Mouse (Mus musculus) CH12.LX (cell line): ENCODE measurements around the gene Sestd1. TPM values are rescaled to one million over a fixed set of nuclear protein-coding genes. Genes with fewer than 3 reads are reported as not detected.

Source experiments
- DNase-seq: peaks from one replicate; pipeline ENCODE4 v3.0.0-alpha.2; 2013; ENCODE audit errors: extremely low read depth
- H3K27ac ChIP-seq: 2 replicates; pipeline ENCODE4 v1.5.1; 2012; ENCODE audit warnings: low read depth, mild to moderate bottlenecking, control low read depth, moderate library complexity; ENCODE audit not compliant: insufficient read depth
- H3K27me3 ChIP-seq: replicated peaks from 2 replicates; pipeline ENCODE3; 2012; ENCODE audit warnings: inconsistent platforms
- H3K36me3 ChIP-seq, 2 experiments: replicated peaks in 1 of 2; 2 replicates each; pipeline versions ENCODE3 to v1.6.1; 2012; ENCODE audit warnings: inconsistent platforms in 1 of 2, low read length in 1 of 2, mild to moderate bottlenecking in 1 of 2, mixed read lengths in 1 of 2, moderate library complexity in 1 of 2; ENCODE audit not compliant: control insufficient read depth in 1 of 2, insufficient read depth in 1 of 2
- H3K4me1 ChIP-seq, 2 experiments: 2 replicates each; pipeline ENCODE4 v1.6.1; 2012; ENCODE audit warnings: inconsistent platforms in 1 of 2, moderate library complexity in 1 of 2; ENCODE audit not compliant: insufficient read depth in 2 of 2, control insufficient read depth in 1 of 2
- H3K4me2 ChIP-seq: 2 replicates; pipeline ENCODE4 v1.6.1; 2012; ENCODE audit warnings: low read depth, mild to moderate bottlenecking, control low read depth; ENCODE audit not compliant: poor library complexity, insufficient read depth, severe bottlenecking
- H3K4me3 ChIP-seq, 3 experiments: fragments of 150-350 bp in 1 of 3; sonication (generic) in 1 of 3; replicated peaks in 1 of 3; 2 replicates each; pipeline versions ENCODE3 to v1.5.1; 2011 to 2012; ENCODE audit warnings: low read depth in 2 of 3, low read length in 2 of 3, mild to moderate bottlenecking in 2 of 3, moderate library complexity in 2 of 3, control low read depth in 1 of 3, improper control_type of control experiment in 1 of 3, inconsistent platforms in 1 of 3, mixed read lengths in 1 of 3; ENCODE audit not compliant: poor library complexity in 1 of 3
- H3K79me2 ChIP-seq: replicated peaks from 2 replicates; pipeline ENCODE4 v1.6.1; 2012; ENCODE audit warnings: mild to moderate bottlenecking, moderate library complexity; ENCODE audit not compliant: control insufficient read depth, poor library complexity, insufficient read depth, severe bottlenecking; ENCODE audit errors: extremely low read depth
- H3K9ac ChIP-seq: 2 replicates; pipeline ENCODE4 v1.6.1; 2012; ENCODE audit warnings: low read depth, mild to moderate bottlenecking, control low read depth, moderate library complexity; ENCODE audit not compliant: insufficient read depth
- H3K9me3 ChIP-seq: replicated peaks from 2 replicates; pipeline ENCODE3; 2012; ENCODE audit warnings: low read length, inconsistent platforms, mixed read lengths
- BHLHE40 ChIP-seq: IDR thresholded peaks from 2 replicates; pipeline ENCODE4 v1.6.1; 2011; ENCODE audit warnings: mild to moderate bottlenecking, low read depth, low read length, improper control_type of control experiment
- CHD2 ChIP-seq: IDR thresholded peaks from 2 replicates; pipeline ENCODE4 v1.6.1; 2011; ENCODE audit warnings: low read length, improper control_type of control experiment
- E2F4 ChIP-seq: IDR thresholded peaks from 2 replicates; pipeline ENCODE4 v1.6.1; 2011; ENCODE audit warnings: low read depth, low read length, improper control_type of control experiment; ENCODE audit not compliant: insufficient replicate concordance
- EP300 ChIP-seq: IDR thresholded peaks from 2 replicates; pipeline ENCODE4 v1.6.1; 2011; ENCODE audit warnings: low read length, improper control_type of control experiment
- ETS1 ChIP-seq: conservative IDR thresholded peaks from 2 replicates; pipeline ENCODE4 v1.6.1; 2012; ENCODE audit warnings: low read depth, mild to moderate bottlenecking, inconsistent platforms, low read length, improper control_type of control experiment, moderate library complexity
- IRF4 ChIP-seq: IDR thresholded peaks from 2 replicates; pipeline ENCODE4 v1.6.1; 2014; ENCODE audit warnings: low read depth, mild to moderate bottlenecking, inconsistent platforms, low read length, improper control_type of control experiment
- JUN ChIP-seq: IDR thresholded peaks from 2 replicates; pipeline ENCODE4 v1.6.1; 2011; ENCODE audit warnings: low read depth, mild to moderate bottlenecking, low read length, improper control_type of control experiment, moderate library complexity; ENCODE audit not compliant: insufficient read depth
- KAT2A ChIP-seq: IDR thresholded peaks from 2 replicates; pipeline ENCODE4 v1.6.1; 2012; ENCODE audit warnings: low read length, improper control_type of control experiment, inconsistent platforms; ENCODE audit not compliant: insufficient replicate concordance
- MAZ ChIP-seq: IDR thresholded peaks from 2 replicates; pipeline ENCODE4 v1.6.1; 2012; ENCODE audit warnings: low read depth, mild to moderate bottlenecking, inconsistent platforms, low read length, improper control_type of control experiment, moderate library complexity
- MEF2A ChIP-seq: IDR thresholded peaks from 2 replicates; pipeline ENCODE4 v1.6.1; 2014; ENCODE audit warnings: low read depth, mild to moderate bottlenecking, inconsistent platforms, low read length, improper control_type of control experiment, borderline replicate concordance
- MXI1 ChIP-seq: IDR thresholded peaks from 2 replicates; pipeline ENCODE4 v1.6.1; 2011; ENCODE audit warnings: mild to moderate bottlenecking, low read depth, low read length, improper control_type of control experiment
- NRF1 ChIP-seq: IDR thresholded peaks from 2 replicates; pipeline ENCODE4 v1.6.1; 2014; ENCODE audit warnings: low read depth, mild to moderate bottlenecking, inconsistent platforms, low read length, improper control_type of control experiment, moderate library complexity
- POLR2AphosphoS2 ChIP-seq: IDR thresholded peaks from 2 replicates; pipeline ENCODE4 v1.6.1; 2011; ENCODE audit warnings: low read depth, low read length, improper control_type of control experiment
- RAD21 ChIP-seq: IDR thresholded peaks from 2 replicates; pipeline ENCODE4 v1.6.1; 2011; ENCODE audit warnings: low read depth, mild to moderate bottlenecking, low read length, improper control_type of control experiment, moderate library complexity
- RCOR1 ChIP-seq: conservative IDR thresholded peaks from 2 replicates; pipeline ENCODE4 v1.6.1; 2012; ENCODE audit warnings: low read depth, mild to moderate bottlenecking, inconsistent platforms, low read length, improper control_type of control experiment
- SIN3A ChIP-seq: IDR thresholded peaks from 2 replicates; pipeline ENCODE4 v1.6.1; 2012; ENCODE audit warnings: low read length, improper control_type of control experiment, inconsistent platforms
- TBP ChIP-seq: conservative IDR thresholded peaks from 2 replicates; pipeline ENCODE4 v1.6.1; 2011; ENCODE audit warnings: low read depth, low read length, improper control_type of control experiment
- USF1 ChIP-seq: IDR thresholded peaks from 2 replicates; pipeline ENCODE4 v1.6.1; 2014; ENCODE audit warnings: low read depth, mild to moderate bottlenecking, inconsistent platforms, low read length, improper control_type of control experiment
- ZKSCAN1 ChIP-seq: IDR thresholded peaks from 2 replicates; pipeline ENCODE4 v1.6.1; 2012; ENCODE audit warnings: low read depth, inconsistent platforms, low read length, improper control_type of control experiment, borderline replicate concordance
- ZNF384 ChIP-seq: IDR thresholded peaks from 2 replicates; pipeline ENCODE4 v1.6.1; 2012; ENCODE audit warnings: low read depth, low read length, improper control_type of control experiment, inconsistent platforms
- dilution Hi-C: fragments of 300-500 bp; cut with MboI; formaldehyde crosslinking; loops from 2 replicates; pipeline ENCODE4 v1.14.3; 2020; ENCODE audit warnings: low sequenced_read_pairs; ENCODE audit not compliant: extremely low pct_unique_long_range_greater_than_20kb, extremely low pct_ligation_motif_present
- in situ Hi-C: fragments of 300-500 bp; cut with MboI; formaldehyde crosslinking; loops from 3 replicates; pipeline ENCODE4 v1.14.3; 2019; ENCODE audit warnings: low sequenced_read_pairs, low pct_ligation_motif_present, low pct_unique_long_range_greater_than_20kb, mixed read lengths
- polyA plus RNA-seq: library from polyadenylated mRNA; unstranded; fragments of >175 nt; gene quantifications from 2 replicates; pipeline ENCODE4 v1.2.1, GENCODE M21; 2012; ENCODE audit warnings: low read depth; ENCODE audit not compliant: insufficient read length
- total RNA-seq, 2 experiments: library from RNA; depleted of rRNA; stranded (reverse); fragments of 300-350 nt in 1 of 2; fragments of >200 nt in 1 of 2; gene quantifications; 2 replicates each; pipeline ENCODE4 v1.2.3; 2012 to 2014

Sestd1 gene
- total and polyA plus RNA-seq, 3 experiments = not detected

GRCm38 (mm10) chr2:77316961-77317360 lies 36.6 kb upstream of the Sestd1 start:
- H3K4me2 ChIP-seq = no peak overlapping the region
- H3K4me1 ChIP-seq = no peaks in the 10 kb centered on the region
- H3K27ac ChIP-seq = no peak overlapping the region
- H3K36me3 ChIP-seq = no peaks in the 10 kb centered on the region
- DNase-seq = no peak
- dilution Hi-C loops = no loop called here
- H3K9me3 ChIP-seq = peaks cover 58% of the 10 kb centered on the region
- in situ Hi-C loops = no loop called here
- H3K4me3 ChIP-seq = no peak overlapping the region
- TF ChIP-seq ZKSCAN1 (no peak), SIN3A (no peak), JUN (no peak), ETS1 (no peak), MXI1 (no peak), EP300 (no peak)
- TF ChIP-seq, all 38 proteins: peak for 0
- Histone ChIP-seq H3K27me3 (no peaks in the 10 kb centered on the region), H3K9ac (no peak overlapping the region), H3K79me2 (no peaks in the 10 kb centered on the region)

- no peak for DNase-seq
- H3K9me3 ChIP-seq = peaks cover 55% of the 10 kb centered on the region
- no peaks in the 10 kb centered on the region for H3K4me1 ChIP-seq
- H3K79me2 ChIP-seq = no peaks in the 10 kb centered on the region
- no peak overlapping the region for H3K4me3 ChIP-seq
- in situ Hi-C loops = no loop called here
- TF ChIP-seq BHLHE40 (no peak), RAD21 (no peak), RCOR1 (no peak), ZNF384 (no peak), KAT2A (no peak), CHD2 (no peak)
- no peak overlapping the region for H3K4me2 ChIP-seq
- no peaks in the 10 kb centered on the region for H3K27me3 ChIP-seq
- dilution Hi-C loops = no loop called here
- no peak overlapping the region for H3K9ac ChIP-seq
- no peaks in the 10 kb centered on the region for H3K36me3 ChIP-seq
- no peak overlapping the region for H3K27ac ChIP-seq
Measured at GRCm38 (mm10) chr2:77313846-77314245, 33.5 kb upstream of the Sestd1 start.

GRCm38 (mm10) chr2:77312616-77313015 lies 32.2 kb upstream of the Sestd1 start:
- H3K27me3 ChIP-seq = no peaks in the 10 kb centered on the region
- no peak overlapping the region for H3K4me2 ChIP-seq
- no peak overlapping the region for H3K27ac ChIP-seq
- in situ Hi-C loops = no loop called here
- H3K4me1 ChIP-seq = no peaks in the 10 kb centered on the region
- DNase-seq = no peak
- H3K79me2 ChIP-seq = no peaks in the 10 kb centered on the region
- H3K9ac ChIP-seq = no peak overlapping the region
- dilution Hi-C loops = no loop called here
- TF ChIP-seq SIN3A (no peak), MAZ (no peak), TBP (no peak), USF1 (no peak), MXI1 (no peak), POLR2AphosphoS2 (no peak), BHLHE40 (no peak), E2F4 (no peak), IRF4 (no peak), MEF2A (no peak), NRF1 (no peak), JUN (no peak)
- H3K4me3 ChIP-seq = no peak overlapping the region
- no peaks in the 10 kb centered on the region for H3K36me3 ChIP-seq
- peaks cover 59% of the 10 kb centered on the region for H3K9me3 ChIP-seq
